Mouse (Mus musculus): ENCODE data around the gene Olfr732. TPM values are rescaled to one million over a fixed set of nuclear protein-coding genes. Genes with fewer than 3 reads are reported as not detected.

The Olfr732 gene
- polyA plus RNA-seq (2012; rRNA removed), result not detected in 2 replicates

GRCm38 (mm10) chr14:50284106-50284505, at the start of gene Olfr732:
Olfr732 (minus strand) TSS chr14:50284206.

GRCm38 (mm10) chr14:50326661-50327060, 42.7 kb upstream of the Olfr732 start, which contains the start of gene Olfr734:
Olfr734 (minus strand) TSS chr14:50326761.

GRCm38 (mm10) chr14:50301422-50301821, 17.4 kb upstream of the Olfr732 start, which contains the start of gene Olfr733:
Olfr733 (minus strand) TSS chr14:50301522.

GRCm38 (mm10) chr14:50241766-50242165, 42.2 kb downstream of the Olfr732 start, which contains the start of gene Olfr731:
Olfr731 (minus strand) TSS chr14:50241866.

Other genes with a start within 250 kb of the Olfr732 start
- gene Olfr725, start 243.8 kb downstream of the Olfr732 start, polyA plus RNA-seq (2012; rRNA removed), result not detected in 2 replicates
- gene Olfr726, start 193.3 kb downstream of the Olfr732 start, polyA plus RNA-seq (2012; rRNA removed), result not detected in 2 replicates
- not detected in 2 replicates for gene Olfr727, start 161.0 kb downstream of the Olfr732 start, polyA plus RNA-seq (2012; rRNA removed)
- not detected in 2 replicates for gene Olfr728, start 141.5 kb downstream of the Olfr732 start, polyA plus RNA-seq (2012; rRNA removed)
- gene Olfr729, start 131.3 kb downstream of the Olfr732 start, polyA plus RNA-seq (2012; rRNA removed), result not detected in 2 replicates
- gene Olfr730, start 96.0 kb downstream of the Olfr732 start, polyA plus RNA-seq (2012; rRNA removed), result not detected in 2 replicates
- not detected in 2 replicates for gene Olfr731, start 42.3 kb downstream of the Olfr732 start, polyA plus RNA-seq (2012; rRNA removed)
- gene Olfr733, start 17.3 kb upstream of the Olfr732 start, polyA plus RNA-seq (2012; rRNA removed), result not detected in 2 replicates
- gene Olfr734, start 42.6 kb upstream of the Olfr732 start, polyA plus RNA-seq (2012; rRNA removed), result not detected in 2 replicates
- gene Olfr735, start 64.7 kb upstream of the Olfr732 start, polyA plus RNA-seq (2012; rRNA removed), result not detected in 2 replicates
- 0.05 and 0.07 TPM in 2 replicates for gene Tlr11, start 73.7 kb upstream of the Olfr732 start, polyA plus RNA-seq (2012; rRNA removed)
- gene Olfr736, start 97.0 kb upstream of the Olfr732 start, polyA plus RNA-seq (2012; rRNA removed), result not detected in 2 replicates
- gene Olfr738, start 123.4 kb upstream of the Olfr732 start, polyA plus RNA-seq (2012; rRNA removed), result not detected in 2 replicates
- gene Olfr739, start 134.4 kb upstream of the Olfr732 start, polyA plus RNA-seq (2012; rRNA removed), result not detected in 2 replicates
- not detected in 2 replicates for gene Olfr740, start 161.3 kb upstream of the Olfr732 start, polyA plus RNA-seq (2012; rRNA removed)
- not detected in 2 replicates for gene Olfr741, start 188.5 kb upstream of the Olfr732 start, polyA plus RNA-seq (2012; rRNA removed)
- not detected in 2 replicates for gene Olfr742, start 219.4 kb upstream of the Olfr732 start, polyA plus RNA-seq (2012; rRNA removed)
- gene Olfr743, start 237.6 kb upstream of the Olfr732 start, polyA plus RNA-seq (2012; rRNA removed), result not detected in 2 replicates